Mouse (Mus musculus) spleen, adult 2 months (tissue): ENCODE measurements at regions not wholly inside any gene's neighbourhood (a gene's known extent, or its start where the extent isn't known, plus 50 kb on each side); places are given as distances from the start of the nearest gene placed in this dataset.

ENCODE experiments used
- CTCF ChIP-seq: fragments of 200-500 bp; IDR thresholded peaks from 2 replicates; pipeline ENCODE4 v1.5.1; 2011; ENCODE audit warnings: mild to moderate bottlenecking, inconsistent platforms; ENCODE audit not compliant: insufficient read depth, insufficient read length, insufficient replicate concordance; ENCODE audit errors: extremely low read depth
- POLR2A ChIP-seq: fragments of 200-500 bp; IDR thresholded peaks from 2 replicates; pipeline ENCODE4 v1.6.1; 2011; ENCODE audit warnings: low read depth, low read length, inconsistent platforms

GRCm38 (mm10) chr10:117502731-117503130 lies 122.9 kb upstream of the Cpsf6 start:
- TF ChIP-seq CTCF = no peak
- no peak for TF ChIP-seq POLR2A
